Mouse (Mus musculus): ENCODE results near the gene Klhdc10.
"Not testable (repeated sequence)": the region's sequence is repeated elsewhere in the genome, so short reads cannot be mapped to it uniquely, and the experiment has no call there.

Klhdc10 gene

DNA sequence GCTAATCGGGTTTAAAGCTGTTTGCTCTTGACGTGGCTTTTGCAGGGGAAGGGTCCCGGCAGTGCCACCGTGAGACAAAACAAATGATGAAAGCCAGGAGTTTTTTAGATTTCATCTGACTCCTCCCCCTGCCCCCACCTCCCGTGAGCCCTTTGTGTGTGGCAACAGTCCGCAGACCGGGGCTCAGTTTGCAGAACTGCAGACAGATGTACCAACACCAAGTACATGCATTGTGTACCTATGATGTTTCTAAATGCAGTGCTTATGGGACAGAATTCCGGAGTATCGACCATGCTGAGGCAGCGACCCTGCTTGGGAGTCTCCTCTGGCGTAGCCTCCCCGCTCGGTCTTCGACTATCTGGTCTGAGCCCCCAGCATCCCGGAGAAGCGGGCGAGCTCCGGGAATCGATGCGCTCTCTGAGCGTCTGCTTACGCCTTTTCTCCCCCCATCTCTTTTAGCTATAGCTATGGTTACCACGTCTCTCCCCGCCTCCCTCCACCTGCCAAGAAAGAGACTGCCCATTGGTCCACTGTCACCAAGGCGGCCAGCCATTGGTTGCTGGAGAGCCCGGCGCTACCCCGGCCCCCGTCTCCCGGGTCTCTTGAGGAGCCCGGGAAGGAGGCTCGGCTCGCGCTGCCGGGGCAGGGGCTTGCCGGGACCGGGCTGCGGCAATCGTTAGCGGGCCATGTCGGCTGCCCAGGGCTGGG is at the start of gene Klhdc10:
Klhdc10 (plus strand) TSS at position 561 of the 708 bp plus-strand sequence.
- peak; percentile 100 for DNase-seq (ENCODE audit: extremely low spot score, low spot score)

DNA sequence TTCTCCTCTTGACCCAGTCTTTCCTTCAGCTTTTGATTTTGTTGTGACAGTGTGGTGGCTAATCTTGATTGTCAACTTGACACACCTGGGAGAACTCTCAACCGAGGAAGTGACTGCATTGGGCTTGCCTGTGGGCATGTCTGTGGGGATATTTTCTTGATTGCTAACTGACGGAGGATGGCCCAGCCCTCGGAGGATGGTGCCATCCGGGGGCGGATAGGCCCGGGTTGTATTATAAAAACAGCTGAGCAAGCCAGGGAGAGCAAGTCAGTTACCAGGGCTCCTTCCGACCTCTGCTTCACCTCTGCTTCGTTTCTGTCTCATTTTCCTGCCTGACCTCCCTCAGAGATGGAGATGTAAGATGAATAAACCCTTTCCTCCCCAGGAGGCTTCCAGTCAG is 48.9 kb upstream of the Klhdc10 start:
- no peak for DNase-seq (ENCODE audit: extremely low spot score, low spot score)

DNA sequence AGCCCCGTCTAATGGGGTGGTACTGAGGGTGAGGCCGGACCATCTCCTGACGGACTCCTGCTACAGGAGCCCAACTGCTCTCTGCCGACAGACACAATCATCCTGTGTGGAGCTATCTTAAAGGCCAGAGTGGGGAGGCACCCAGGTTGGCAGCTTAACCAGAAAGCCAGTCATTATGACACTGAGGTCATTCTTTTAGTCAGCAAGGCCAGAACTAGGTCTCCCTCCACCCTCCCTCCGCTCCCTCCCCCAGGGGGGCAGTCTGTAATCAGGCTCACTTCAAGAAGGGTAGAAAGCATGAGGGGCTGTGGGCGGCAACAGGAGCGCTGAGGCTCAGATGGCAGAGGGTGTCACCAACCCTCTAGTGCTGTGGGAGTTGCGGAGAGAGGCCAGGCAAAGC is 48.0 kb upstream of the Klhdc10 start:
- DNase-seq (ENCODE audit: extremely low spot score, low spot score), result no peak

DNA sequence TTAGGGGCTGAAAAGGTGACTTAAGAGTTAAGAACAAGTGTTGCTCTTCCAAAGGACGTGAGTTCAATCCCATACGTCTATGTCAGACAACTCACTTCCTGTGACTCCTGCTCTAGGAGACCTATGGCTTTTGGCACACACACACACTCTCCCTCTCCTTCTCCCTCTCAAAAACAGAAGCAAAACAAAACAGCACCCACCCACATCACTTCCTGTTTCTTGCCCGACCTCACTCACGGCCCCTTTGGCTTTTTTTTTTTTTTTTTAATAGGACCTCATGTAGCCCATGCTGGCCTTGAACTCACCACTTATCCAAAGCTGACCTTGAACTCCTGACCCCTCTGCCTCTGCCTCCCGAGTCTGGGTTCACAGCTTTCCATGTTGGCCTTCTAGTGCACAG is 46.9 kb upstream of the Klhdc10 start:
- no peak for DNase-seq (ENCODE audit: extremely low spot score, low spot score)

DNA sequence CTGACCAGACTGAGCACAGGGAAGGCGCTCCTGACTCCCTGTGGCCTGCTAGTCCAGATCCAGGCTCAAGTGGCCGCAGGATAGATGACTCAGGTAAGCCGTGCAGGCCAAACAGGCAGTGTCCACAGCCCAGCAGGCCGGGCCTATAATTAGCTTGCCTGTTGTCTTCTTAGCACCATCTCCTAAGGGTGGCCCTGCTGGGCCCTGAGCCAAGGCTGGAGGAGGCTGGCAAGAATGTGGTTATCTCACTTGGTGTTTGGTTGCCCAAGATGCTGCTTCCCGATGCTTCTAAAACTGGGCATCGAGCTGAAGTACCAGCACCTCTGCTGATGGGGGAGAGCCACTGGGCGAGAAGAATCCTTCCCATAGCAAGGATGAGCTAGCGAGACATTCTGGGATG is 46.0 kb upstream of the Klhdc10 start:
- no peak for DNase-seq (ENCODE audit: extremely low spot score, low spot score)

DNA sequence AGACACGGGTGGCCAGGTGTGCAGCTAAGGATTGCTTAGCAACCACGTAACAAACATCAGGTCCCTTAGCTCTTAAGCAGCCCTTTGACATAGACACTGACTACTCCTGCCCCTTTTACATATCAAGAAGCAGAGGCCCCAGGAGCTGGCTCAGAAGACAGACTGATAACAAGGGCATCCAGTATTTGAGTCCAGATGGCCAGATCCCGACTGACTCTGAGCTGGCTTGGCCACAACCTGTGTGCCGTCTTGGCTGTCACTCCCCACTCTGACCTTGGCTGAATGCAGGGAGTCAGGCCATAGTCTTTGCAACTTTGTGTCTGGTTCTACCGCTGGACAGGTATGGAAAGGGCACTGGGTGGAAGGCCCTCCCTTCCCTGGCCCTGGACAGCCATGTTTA is 45.5 kb upstream of the Klhdc10 start:
- DNase-seq (ENCODE audit: extremely low spot score, low spot score), result no peak

DNA sequence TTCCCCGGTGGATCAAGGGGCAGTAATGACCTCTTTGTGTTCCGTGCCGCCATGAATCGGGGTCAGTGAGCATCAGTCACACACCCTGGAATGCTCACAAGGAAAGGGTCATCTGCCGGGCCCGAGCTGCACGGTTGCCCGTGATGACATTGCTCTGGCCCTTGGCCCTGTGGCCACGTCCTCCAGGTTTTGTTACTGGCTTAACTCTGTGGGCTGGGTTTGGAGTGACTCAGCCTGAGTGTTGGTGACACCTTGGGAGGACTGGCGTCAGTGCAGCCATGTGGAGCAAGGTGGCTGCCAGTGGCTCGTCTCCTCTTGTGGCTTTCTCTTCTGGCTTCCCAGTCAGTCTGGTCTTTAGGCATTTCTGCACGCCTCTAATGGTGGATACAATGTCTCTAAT is 45.0 kb upstream of the Klhdc10 start:
- no peak for DNase-seq (ENCODE audit: extremely low spot score, low spot score)

DNA sequence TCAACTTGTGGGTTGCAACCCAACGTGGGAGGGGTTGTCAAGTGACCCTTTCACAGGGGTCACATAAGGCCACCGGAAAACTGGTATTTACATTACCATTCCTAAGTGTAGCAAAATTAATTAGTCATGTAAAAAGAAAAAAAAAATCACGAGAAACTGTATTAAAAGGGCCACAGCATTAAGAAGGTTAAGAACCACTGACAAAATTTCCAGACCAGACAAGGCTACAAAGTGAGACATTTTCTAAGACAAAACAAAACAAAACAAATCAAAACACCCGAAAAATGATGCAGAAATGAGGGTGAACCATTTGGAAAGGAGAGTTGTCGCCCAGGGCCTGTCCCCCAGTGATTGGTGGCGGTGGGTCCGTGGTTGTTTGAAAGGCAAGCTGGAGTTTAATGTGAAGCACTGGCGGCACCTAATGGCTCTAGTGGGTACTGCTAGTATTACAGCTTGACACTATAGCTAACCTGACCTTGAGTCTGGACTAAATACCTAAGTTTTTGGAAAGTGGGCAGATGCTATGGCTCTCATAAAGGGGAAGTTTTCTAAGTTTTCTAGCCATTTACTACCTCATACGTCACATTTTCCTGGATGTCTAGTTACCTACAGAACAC is 44.0 kb upstream of the Klhdc10 start:
- peak; percentile 81 for DNase-seq (ENCODE audit: extremely low spot score, low spot score)

DNA sequence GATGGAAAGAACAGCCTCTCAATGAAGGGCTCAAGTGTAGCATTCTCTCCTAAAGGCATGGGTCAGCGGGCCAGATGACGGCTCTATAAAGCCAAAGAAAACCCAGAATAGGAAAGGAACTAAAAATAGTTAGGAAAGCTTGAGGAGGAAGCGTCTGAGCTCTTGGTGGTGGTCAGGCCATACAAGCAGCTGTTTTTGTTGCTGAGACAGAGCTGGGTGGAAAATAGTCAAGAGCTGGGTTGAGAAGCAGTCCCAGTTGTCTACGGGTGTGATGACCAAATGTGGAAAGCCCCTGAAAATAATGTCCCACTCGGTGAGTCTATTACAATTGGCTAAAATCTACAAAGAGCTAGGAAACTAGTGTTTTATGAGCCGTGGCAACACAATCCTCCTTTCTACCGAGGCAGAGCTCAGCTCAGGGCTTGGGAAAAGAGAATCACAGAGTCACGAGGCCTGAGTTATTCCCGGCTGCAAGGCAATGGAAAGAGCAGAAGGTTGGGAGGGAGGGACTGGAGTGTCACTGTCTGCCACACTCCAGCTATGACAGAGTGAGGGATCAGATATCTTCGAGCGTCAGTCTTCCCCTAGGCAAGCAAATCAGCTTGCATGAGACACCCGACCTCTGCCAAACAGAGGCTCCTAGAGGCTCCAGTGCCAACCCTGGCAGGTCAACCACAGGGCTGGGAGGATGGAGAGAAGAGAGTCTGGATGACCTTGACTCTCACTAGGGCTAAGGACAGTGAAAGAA is 41.7 kb upstream of the Klhdc10 start:
- no peak for DNase-seq (ENCODE audit: extremely low spot score, low spot score)

DNA sequence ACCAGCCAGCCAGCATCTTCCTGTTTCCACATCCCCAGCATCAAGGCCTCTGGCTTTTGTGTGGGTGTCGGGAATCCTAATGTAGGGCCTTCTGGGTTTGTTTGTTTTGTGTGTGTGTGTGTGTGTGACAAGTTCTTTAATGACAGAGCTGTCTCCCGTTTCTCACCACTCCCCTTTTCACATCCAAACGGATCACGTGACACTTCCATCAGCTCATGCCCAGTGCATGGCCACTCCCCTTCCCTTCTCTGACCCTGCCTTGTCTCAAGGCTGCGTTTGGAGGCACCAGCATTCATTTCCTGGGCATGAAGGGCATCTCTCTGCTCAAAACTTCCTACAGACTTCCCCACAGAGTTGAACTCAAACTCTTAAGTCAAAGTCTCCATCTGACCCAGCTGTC is 37.9 kb upstream of the Klhdc10 start:
- no peak for DNase-seq (ENCODE audit: extremely low spot score, low spot score)

DNA sequence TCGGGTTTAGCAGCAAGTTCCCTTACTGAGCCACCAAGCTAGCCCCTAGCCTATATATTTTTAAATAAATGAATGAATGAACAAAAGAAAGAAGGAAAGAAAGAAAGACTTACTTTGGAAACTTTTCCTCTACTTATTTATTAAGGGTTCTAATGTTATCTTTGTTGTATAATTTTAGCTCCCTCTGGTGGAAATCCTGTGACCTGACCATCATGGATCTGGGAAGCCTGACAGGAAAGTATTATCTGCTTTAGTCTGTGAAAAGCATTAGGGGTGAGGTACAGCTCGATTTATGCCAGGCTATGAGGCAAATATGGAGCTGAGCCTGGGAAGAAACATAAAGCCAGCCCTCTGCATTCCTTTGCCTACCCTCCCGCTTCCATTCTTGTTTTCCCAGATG is 32.4 kb upstream of the Klhdc10 start:
- DNase-seq (ENCODE audit: extremely low spot score, low spot score), result no peak

DNA sequence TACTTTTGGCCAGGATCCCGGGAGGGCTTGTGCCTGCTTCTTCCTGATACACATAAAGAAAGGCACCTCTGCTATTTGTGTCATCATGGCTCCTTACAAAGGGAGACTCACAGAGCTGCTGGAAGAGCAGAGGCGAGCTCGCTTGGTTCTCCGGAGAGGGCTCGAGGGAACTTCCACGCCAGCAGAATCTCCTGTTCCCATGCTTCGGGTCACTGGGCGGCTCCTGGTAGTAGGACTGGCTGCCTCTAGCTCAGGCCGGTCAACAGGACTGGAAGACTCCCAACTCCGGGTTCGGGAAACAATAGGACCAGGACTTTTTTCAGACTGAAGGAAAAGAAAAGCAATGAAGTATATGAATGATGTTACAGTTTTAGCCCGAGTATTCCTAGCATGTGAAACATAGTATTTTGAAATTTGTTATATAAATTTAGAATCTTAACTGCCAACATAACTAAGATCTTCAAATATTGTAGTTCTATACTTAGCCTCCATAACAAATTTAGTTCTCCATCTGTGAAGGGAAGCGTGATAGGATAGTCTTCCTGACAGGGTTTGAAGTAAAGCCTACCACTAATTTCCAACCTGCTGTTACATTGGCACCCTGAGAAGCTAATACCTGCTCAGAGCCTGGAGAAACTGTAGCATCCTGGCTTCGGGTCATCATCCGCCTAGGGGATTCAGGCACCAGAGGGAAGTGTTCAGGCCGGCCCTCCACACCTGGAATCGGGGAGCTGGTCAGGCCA is 28.9 kb upstream of the Klhdc10 start:
- no peak for DNase-seq (ENCODE audit: extremely low spot score, low spot score)

DNA sequence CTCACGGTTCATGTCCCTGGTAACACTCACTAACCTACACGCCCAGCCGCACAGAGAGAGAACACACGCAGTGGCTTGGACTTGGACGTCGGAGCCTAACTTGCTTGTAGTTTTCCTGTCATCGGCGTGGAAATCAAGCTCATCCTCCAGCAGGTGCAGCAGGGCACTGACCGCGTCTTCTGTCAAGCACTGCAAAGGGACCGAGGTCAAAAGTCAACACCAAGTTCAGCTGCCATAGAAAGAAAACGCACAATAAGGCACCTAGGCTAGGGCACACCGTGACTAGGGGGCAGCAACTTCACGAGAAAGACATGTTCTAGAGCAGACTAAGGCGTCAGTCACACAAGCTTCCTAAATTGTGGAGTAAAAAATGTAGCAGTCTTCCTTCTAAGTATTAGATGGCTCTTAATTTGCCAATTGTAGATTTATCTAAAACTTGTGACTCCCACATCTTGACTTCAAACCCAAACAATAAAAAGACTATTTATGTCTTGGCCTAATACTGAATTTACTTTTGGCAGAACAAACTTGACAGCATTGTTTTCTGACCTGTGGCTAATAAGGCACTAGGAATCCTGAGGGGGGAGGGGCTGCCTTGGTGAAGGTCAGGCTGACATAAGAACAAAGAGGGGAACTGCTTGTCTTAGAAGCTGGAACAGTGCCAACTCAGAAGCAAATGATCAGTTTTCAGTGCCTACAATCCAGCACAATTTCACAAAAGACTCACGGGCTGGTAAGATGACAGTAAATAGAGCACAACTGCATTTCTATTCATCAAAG is 26.7 kb upstream of the Klhdc10 start:
- DNase-seq (ENCODE audit: extremely low spot score, low spot score), result no peak

DNA sequence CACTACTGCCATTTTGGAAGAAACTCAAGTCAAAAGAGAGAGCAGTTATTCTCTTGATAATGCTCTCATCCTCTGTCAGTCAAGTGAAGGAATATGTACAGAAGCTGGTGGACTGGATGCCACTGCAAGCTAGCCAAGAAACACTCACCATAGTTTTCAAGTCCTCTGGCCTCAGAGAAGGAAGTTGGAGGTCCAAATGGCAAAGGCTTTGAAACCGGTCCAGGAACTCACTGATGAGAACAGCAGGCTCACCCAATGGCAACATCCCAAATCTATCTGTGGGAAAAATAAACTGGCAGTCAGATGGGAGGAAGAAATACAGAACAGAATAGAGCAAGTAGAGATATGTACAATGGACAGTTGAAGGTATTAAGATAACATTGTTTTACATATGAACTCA is 25.9 kb upstream of the Klhdc10 start:
- DNase-seq (ENCODE audit: extremely low spot score, low spot score), result no peak

DNA sequence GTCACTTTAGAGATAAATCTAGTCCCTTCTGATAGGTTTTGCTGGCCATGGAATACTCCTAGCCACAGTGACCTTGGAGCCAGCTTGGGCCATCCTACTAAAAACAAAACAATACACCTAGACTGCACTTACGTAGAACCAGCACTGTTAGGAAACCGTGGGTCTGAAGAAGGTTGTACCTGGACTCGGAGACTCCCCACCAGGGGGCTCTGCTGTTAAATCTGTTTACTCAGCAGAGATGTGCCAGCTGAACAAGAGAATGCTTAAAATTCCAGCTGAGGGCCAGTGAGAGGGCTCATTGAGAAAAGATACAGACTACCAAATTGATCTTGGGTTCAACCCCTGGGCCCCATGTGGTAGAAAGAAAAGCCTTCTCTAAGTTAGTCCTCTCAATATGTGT is 20.6 kb upstream of the Klhdc10 start:
- no peak for DNase-seq (ENCODE audit: extremely low spot score, low spot score)

DNA sequence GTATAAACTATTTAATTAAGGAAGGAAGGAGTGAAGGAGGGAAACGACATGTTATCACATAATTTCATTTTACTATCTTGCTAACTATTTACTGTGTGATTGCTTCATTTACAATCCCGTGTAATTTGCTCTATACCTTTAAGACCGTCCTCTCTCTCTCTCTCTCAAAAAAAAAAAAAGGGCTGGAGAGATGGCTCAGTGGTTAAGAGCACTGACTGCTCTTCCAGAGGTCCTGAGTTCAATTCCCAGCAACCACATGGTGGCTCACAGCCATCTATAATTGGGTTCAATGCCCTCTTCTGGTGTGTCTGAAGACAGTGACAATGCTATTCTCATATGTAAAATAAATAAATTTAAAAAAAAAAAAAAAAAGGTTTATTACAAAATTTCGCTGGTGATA is 11.4 kb upstream of the Klhdc10 start:
- DNase-seq (ENCODE audit: extremely low spot score, low spot score), result not testable (repeated sequence)

DNA sequence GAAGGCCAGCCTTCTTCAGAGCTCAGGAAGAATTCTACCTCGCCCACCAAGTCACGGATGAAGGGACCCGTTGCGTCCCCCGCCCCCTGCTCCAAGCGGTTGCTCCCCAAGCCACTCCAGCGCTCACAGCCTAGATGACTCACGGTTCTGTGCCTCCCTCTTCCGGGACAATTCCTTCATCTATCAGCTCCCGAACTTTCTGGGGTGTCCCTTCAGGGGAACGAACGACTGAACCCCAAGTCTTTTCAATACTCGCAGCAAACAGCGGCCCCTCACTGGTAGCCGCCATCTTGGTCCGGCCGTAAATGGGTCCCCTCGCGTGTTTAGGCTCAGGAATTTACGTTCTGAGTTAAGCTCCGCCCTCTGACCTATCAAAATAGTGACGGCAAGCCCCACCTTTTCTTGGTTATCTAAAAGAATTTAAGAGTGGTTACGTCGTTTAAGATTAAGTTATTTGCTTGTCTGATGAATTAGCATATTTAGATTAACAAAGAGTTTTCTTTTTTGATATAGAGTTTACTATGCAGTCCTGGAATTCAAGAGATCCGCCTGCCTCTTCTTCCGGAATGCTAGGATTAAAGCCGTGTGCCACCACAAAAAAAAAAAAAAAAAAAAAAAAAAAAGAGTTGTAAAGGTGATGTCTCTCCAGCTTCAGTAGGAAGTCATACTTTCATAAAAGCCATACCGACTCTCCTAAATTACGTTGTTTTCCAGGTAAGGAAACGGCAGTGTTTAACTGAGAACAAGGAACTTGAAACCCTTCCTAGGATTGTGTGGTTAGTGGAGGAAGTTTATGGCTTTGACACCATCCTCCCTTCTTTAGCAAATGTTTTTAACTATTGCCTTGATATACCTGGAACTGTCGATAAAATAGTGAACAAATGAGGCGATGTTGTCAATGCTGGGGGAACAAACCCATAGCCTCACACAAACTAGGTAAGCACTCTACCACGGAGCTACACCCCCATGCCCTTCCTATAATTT is 10.7 kb upstream of the Klhdc10 start, which contains the start of gene Zc3hc1:
Zc3hc1 (minus strand) TSS at position 315 of the 984 bp plus-strand sequence.
- peak; percentile 77 for DNase-seq (ENCODE audit: extremely low spot score, low spot score)

DNA sequence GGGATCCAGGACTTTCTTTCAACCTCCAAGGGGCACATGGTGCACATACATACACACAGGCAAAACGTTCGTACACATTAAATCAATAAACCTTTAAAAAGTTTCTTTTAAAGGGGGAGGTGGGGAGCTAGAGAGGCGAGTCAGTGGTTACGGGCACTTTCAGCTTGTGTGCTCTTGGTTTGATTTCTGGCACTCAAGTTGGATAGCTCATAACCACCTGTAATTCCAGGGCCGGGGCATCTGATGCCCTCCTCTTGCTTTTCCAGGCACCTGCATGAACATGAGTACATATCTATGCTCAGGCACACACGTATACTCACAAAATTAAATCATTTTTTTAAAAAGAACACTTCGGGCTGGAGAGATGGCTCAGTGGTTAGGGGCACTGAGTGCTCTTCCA is 9.7 kb upstream of the Klhdc10 start:
- DNase-seq (ENCODE audit: extremely low spot score, low spot score), result no peak

DNA sequence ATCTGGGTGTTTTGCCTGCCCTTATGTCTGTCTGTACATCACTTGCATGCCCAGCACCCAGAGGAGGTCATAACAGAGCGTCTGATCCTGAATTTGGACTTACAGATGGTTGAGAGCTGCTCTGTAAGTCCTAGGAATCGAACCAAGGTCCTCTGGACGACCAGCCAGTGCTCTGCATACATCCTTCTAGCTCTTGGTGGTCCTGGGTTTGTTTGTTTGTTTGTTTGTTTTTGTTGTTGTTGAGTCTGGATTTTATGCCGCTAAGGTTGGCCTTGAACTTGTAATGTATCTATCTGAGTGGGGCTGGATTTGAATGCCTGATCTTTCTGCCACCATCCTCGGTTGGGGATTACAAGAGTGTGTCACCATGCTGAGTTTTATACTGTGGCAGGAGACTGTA is 1.5 kb upstream of the Klhdc10 start:
- no peak for DNase-seq (ENCODE audit: extremely low spot score, low spot score)

DNA sequence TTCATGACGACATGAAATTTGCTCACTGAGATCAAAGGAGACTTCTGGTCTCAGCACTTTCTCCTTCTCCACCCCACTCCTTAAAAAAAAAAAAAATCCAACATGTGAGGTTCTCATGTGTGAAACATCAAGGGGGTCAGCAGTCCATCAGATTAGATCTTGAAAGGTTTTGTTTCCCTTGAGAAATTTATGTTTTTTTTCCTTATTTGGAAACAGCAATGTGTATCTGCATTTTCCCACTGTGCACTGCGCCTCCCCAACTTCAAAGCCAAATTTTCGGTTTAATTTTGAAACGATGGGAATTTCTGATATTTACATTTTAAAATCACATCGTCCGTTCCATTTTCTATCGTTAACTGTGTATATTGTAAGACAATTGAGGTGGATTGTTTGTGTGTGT is 952 bp upstream of the Klhdc10 start:
- no peak for DNase-seq (ENCODE audit: extremely low spot score, low spot score)

All from neural tube, embryonic 10.5 days (tissue).